Mouse (Mus musculus): ENCODE measurements around the gene Olfr1335. TPM values are rescaled to one million over a fixed set of nuclear protein-coding genes. Genes with fewer than 3 reads are reported as not detected.
"Not testable (repeated sequence)": the region's sequence is repeated elsewhere in the genome, so short reads cannot be mapped to it uniquely, and the experiment has no call there.

Gene Olfr1335
- total RNA-seq (2014; rRNA removed) (not detected in 2 replicates), polyA plus RNA-seq (2012; rRNA removed) (not detected in 2 replicates)

GRCm38 (mm10) chr4:118809844-118810243, at the start of gene Olfr1335:
Gene Olfr1335 (minus strand): TSS chr4:118809944.
- 85% methylated on average over 4 of the region's 4 CpGs for WGBS
- Histone ChIP-seq H3K36me3 (ENCODE audit: control insufficient read depth, insufficient read depth, low read length) (no peaks in the 10 kb centered on the region), H3K27ac (replicated peaks; ENCODE audit: insufficient read depth, low read depth, low read length) (no peak within 1 kb of the TSS), H3K79me2 (ENCODE audit: control insufficient read depth, insufficient read depth, low read length) (no peaks in the 10 kb centered on the region), H3K27me3 (ENCODE audit: control insufficient read depth, insufficient read depth, low read length) (no peaks in the 10 kb centered on the region), H3K4me3 (ENCODE audit: insufficient read depth, low read depth, low read length) (no peak within 1 kb of the TSS), H3K9ac (ENCODE audit: low read depth, low read length) (no peak within 1 kb of the TSS), H3K4me1 (ENCODE audit: control insufficient read depth, insufficient read depth, low read length) (no peaks in the 10 kb centered on the region)
- TF ChIP-seq CTCF (IDR thresholded peaks at IDR 0.05; ENCODE audit: low read depth, low read length) = no peak
- no peak for TF ChIP-seq POLR2A (IDR thresholded peaks at IDR 0.05; ENCODE audit: extremely low read depth, insufficient read depth, low read length)
- no peak for DNase-seq (ENCODE audit: extremely low read depth, low read depth, low spot score)

GRCm38 (mm10) chr4:118836179-118836578, 26.4 kb upstream of the Olfr1335 start, which contains the start of gene Olfr1333:
Gene Olfr1333 (minus strand): TSS chr4:118836279.
- Histone ChIP-seq H3K27me3 (ENCODE audit: control insufficient read depth, insufficient read depth, low read length) (no peaks in the 10 kb centered on the region), H3K4me3 (ENCODE audit: insufficient read depth, low read depth, low read length) (no peak within 1 kb of the TSS), H3K9ac (ENCODE audit: low read depth, low read length) (no peak within 1 kb of the TSS), H3K36me3 (ENCODE audit: control insufficient read depth, insufficient read depth, low read length) (no peaks in the 10 kb centered on the region), H3K4me1 (ENCODE audit: control insufficient read depth, insufficient read depth, low read length) (no peaks in the 10 kb centered on the region), H3K27ac (replicated peaks; ENCODE audit: insufficient read depth, low read depth, low read length) (no peak within 1 kb of the TSS), H3K79me2 (ENCODE audit: control insufficient read depth, insufficient read depth, low read length) (no peaks in the 10 kb centered on the region)
- TF ChIP-seq CTCF (IDR thresholded peaks at IDR 0.05; ENCODE audit: low read depth, low read length) (no peak), POLR2A (IDR thresholded peaks at IDR 0.05; ENCODE audit: extremely low read depth, insufficient read depth, low read length) (no peak)
- DNase-seq (ENCODE audit: extremely low read depth, low read depth, low spot score) = no peak
- 86% methylated on average over 1 of the region's 1 CpGs for WGBS

DNA sequence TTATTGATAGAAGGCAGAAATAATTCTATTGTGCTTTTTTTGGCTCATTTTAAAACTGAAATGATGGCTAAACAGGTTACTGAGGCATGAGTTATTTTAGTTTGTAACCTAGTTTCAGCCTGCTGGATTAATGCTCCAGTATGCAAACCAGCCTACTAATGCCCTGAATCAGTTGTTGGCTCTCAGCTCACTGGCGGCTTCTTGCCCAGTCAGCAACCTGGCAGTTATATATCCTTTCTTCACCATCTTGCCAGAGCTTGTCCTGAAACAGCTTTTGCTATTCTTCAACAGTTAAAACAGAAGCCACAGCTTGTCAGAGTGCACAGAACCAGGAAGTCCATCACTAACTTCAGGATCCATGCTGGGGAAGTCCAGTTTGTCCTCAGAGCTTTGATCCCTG, 9.2 kb upstream of the Olfr1335 start:
- WGBS = 94% methylated on average over 1 of the region's 1 CpGs
- H3K79me2 ChIP-seq (ENCODE audit: control insufficient read depth, insufficient read depth, low read length) = no peaks in the 10 kb centered on the region
- H3K36me3 ChIP-seq (ENCODE audit: control insufficient read depth, insufficient read depth, low read length) = no peaks in the 10 kb centered on the region
- H3K4me3 ChIP-seq (ENCODE audit: insufficient read depth, low read depth, low read length) = no peak overlapping the region
- H3K9ac ChIP-seq (ENCODE audit: low read depth, low read length) = no peak overlapping the region
- no peaks in the 10 kb centered on the region for H3K27me3 ChIP-seq (ENCODE audit: control insufficient read depth, insufficient read depth, low read length)
- no peak for DNase-seq (ENCODE audit: extremely low read depth, low read depth, low spot score)
- H3K27ac ChIP-seq (replicated peaks; ENCODE audit: insufficient read depth, low read depth, low read length) = no peak overlapping the region
- no peak for TF ChIP-seq POLR2A (IDR thresholded peaks at IDR 0.05; ENCODE audit: extremely low read depth, insufficient read depth, low read length)
- no peak for TF ChIP-seq CTCF (IDR thresholded peaks at IDR 0.05; ENCODE audit: low read depth, low read length)
- H3K4me1 ChIP-seq (ENCODE audit: control insufficient read depth, insufficient read depth, low read length) = no peaks in the 10 kb centered on the region

- H3K9ac ChIP-seq (ENCODE audit: low read depth, low read length); DNase-seq (ENCODE audit: extremely low read depth, low read depth, low spot score); H3K36me3 ChIP-seq (ENCODE audit: control insufficient read depth, insufficient read depth, low read length); H3K27me3 ChIP-seq (ENCODE audit: control insufficient read depth, insufficient read depth, low read length); H3K4me1 ChIP-seq (ENCODE audit: control insufficient read depth, insufficient read depth, low read length); H3K27ac ChIP-seq (replicated peaks; ENCODE audit: insufficient read depth, low read depth, low read length); H3K79me2 ChIP-seq (ENCODE audit: control insufficient read depth, insufficient read depth, low read length); H3K4me3 ChIP-seq (ENCODE audit: insufficient read depth, low read depth, low read length): not testable (repeated sequence)
Measured at GRCm38 (mm10) chr4:118792796-118793195, 16.9 kb downstream of the Olfr1335 start.

DNA sequence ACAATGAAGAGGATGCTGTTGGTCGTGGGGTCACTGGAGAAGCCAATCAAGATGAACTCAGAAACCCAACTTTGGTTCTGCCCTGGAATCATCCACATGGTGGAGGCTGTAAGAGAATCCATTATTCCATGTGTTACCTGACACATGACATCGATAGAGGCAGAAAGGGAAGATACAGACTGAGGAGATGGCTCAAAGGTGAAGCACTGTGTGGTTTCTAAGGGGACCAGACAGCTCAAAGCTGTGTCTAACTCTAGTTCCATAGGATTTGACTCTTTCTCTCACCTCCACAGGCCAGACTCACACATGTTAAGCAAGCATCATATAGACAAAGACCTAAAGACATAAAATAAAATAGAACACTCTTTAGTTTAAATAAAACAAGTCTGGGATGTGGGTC, 27.3 kb downstream of the Olfr1335 start, which contains the start of gene Olfr1337:
Gene Olfr1337, minus strand, starts transcription at position 101 of the 400 bp plus-strand sequence.
- Histone ChIP-seq H3K4me3 (ENCODE audit: insufficient read depth, low read depth, low read length) (no peak within 1 kb of the TSS), H3K27ac (replicated peaks; ENCODE audit: insufficient read depth, low read depth, low read length) (no peak within 1 kb of the TSS), H3K4me1 (ENCODE audit: control insufficient read depth, insufficient read depth, low read length) (no peaks in the 10 kb centered on the region), H3K27me3 (ENCODE audit: control insufficient read depth, insufficient read depth, low read length) (no peaks in the 10 kb centered on the region), H3K79me2 (ENCODE audit: control insufficient read depth, insufficient read depth, low read length) (no peaks in the 10 kb centered on the region), H3K36me3 (ENCODE audit: control insufficient read depth, insufficient read depth, low read length) (no peaks in the 10 kb centered on the region), H3K9ac (ENCODE audit: low read depth, low read length) (no peak within 1 kb of the TSS)
- 57% methylated on average over 2 of the region's 2 CpGs for WGBS
- DNase-seq (ENCODE audit: extremely low read depth, low read depth, low spot score) = no peak
- TF ChIP-seq POLR2A (IDR thresholded peaks at IDR 0.05; ENCODE audit: extremely low read depth, insufficient read depth, low read length) (no peak), CTCF (IDR thresholded peaks at IDR 0.05; ENCODE audit: low read depth, low read length) (no peak)

Other genes starting within 250 kb of the Olfr1335 start
- gene Cfap57, start 189.2 kb downstream of the Olfr1335 start, total RNA-seq (2014; rRNA removed) = not detected in 2 replicates
- not detected in 2 replicates for gene Cfap57, start 189.2 kb downstream of the Olfr1335 start, polyA plus RNA-seq (2012; rRNA removed)
- 19.6 and 19.9 TPM in 2 replicates for gene Ebna1bp2, start 189.1 kb downstream of the Olfr1335 start, total RNA-seq (2014; rRNA removed)
- 10.3 and 13.0 TPM in 2 replicates for gene Ebna1bp2, start 189.1 kb downstream of the Olfr1335 start, polyA plus RNA-seq (2012; rRNA removed)
- gene Olfr62, start 151.0 kb downstream of the Olfr1335 start, total RNA-seq (2014; rRNA removed) = not detected in 2 replicates
- gene Olfr62, start 151.0 kb downstream of the Olfr1335 start, polyA plus RNA-seq (2012; rRNA removed) = not detected in 2 replicates
- not detected in 2 replicates for gene Olfr1342, start 117.2 kb downstream of the Olfr1335 start, total RNA-seq (2014; rRNA removed)
- gene Olfr1342, start 117.2 kb downstream of the Olfr1335 start, polyA plus RNA-seq (2012; rRNA removed) = not detected in 2 replicates
- not detected in 2 replicates for gene Olfr1341, start 106.4 kb downstream of the Olfr1335 start, total RNA-seq (2014; rRNA removed)
- not detected in 2 replicates for gene Olfr1341, start 106.4 kb downstream of the Olfr1335 start, polyA plus RNA-seq (2012; rRNA removed)
- gene Olfr1340, start 89.8 kb downstream of the Olfr1335 start, total RNA-seq (2014; rRNA removed) = not detected in 2 replicates
- gene Olfr1340, start 89.8 kb downstream of the Olfr1335 start, polyA plus RNA-seq (2012; rRNA removed) = not detected in 2 replicates
- not detected in 2 replicates for gene Olfr1339, start 77.8 kb downstream of the Olfr1335 start, total RNA-seq (2014; rRNA removed)
- gene Olfr1339, start 77.8 kb downstream of the Olfr1335 start, polyA plus RNA-seq (2012; rRNA removed) = not detected in 2 replicates
- gene Olfr1338, start 51.2 kb downstream of the Olfr1335 start, total RNA-seq (2014; rRNA removed) = not detected in 2 replicates
- gene Olfr1338, start 51.2 kb downstream of the Olfr1335 start, polyA plus RNA-seq (2012; rRNA removed) = not detected in 2 replicates
- gene Olfr1337, start 27.4 kb downstream of the Olfr1335 start, total RNA-seq (2014; rRNA removed) = not detected in 2 replicates
- gene Olfr1337, start 27.4 kb downstream of the Olfr1335 start, polyA plus RNA-seq (2012; rRNA removed) = not detected in 2 replicates
- gene Olfr1333, start 26.3 kb upstream of the Olfr1335 start, total RNA-seq (2014; rRNA removed) = not detected in 2 replicates
- gene Olfr1333, start 26.3 kb upstream of the Olfr1335 start, polyA plus RNA-seq (2012; rRNA removed) = not detected in 2 replicates
- not detected in 2 replicates for gene Olfr1331, start 54.7 kb upstream of the Olfr1335 start, total RNA-seq (2014; rRNA removed)
- gene Olfr1331, start 54.7 kb upstream of the Olfr1335 start, polyA plus RNA-seq (2012; rRNA removed) = not detected in 2 replicates
- not detected in 2 replicates for gene Olfr1330, start 78.7 kb upstream of the Olfr1335 start, total RNA-seq (2014; rRNA removed)
- gene Olfr1330, start 78.7 kb upstream of the Olfr1335 start, polyA plus RNA-seq (2012; rRNA removed) = not detected in 2 replicates
- not detected in 2 replicates for gene Olfr1329, start 107.5 kb upstream of the Olfr1335 start, total RNA-seq (2014; rRNA removed)
- not detected in 2 replicates for gene Olfr1329, start 107.5 kb upstream of the Olfr1335 start, polyA plus RNA-seq (2012; rRNA removed)
- 0.20 TPM in 1 of 2 replicates, not detected in the other for gene Olfr1328, start 128.7 kb upstream of the Olfr1335 start, total RNA-seq (2014; rRNA removed)
- gene Olfr1328, start 128.7 kb upstream of the Olfr1335 start, polyA plus RNA-seq (2012; rRNA removed) = not detected in 2 replicates
- not detected in 2 replicates for gene Lao1, start 151.6 kb upstream of the Olfr1335 start, total RNA-seq (2014; rRNA removed)
- not detected in 2 replicates for gene Lao1, start 151.6 kb upstream of the Olfr1335 start, polyA plus RNA-seq (2012; rRNA removed)